Mouse (Mus musculus) E14TG2a.4 (cell line): ENCODE measurements around the gene Sh3glb1.

Experiments
- CTCF ChIP-seq: conservative IDR thresholded peaks from 2 replicates; pipeline ENCODE4 v1.5.1; 2014; ENCODE audit warnings: low read length
- NANOG ChIP-seq: IDR thresholded peaks from 2 replicates; pipeline ENCODE4 v1.6.1; 2014; ENCODE audit warnings: borderline replicate concordance, low read length, mixed read lengths
- POU5F1 ChIP-seq: IDR thresholded peaks from 2 replicates; pipeline ENCODE4 v1.6.1; 2014; ENCODE audit warnings: low read length, borderline replicate concordance

- TF ChIP-seq CTCF = no peak
- TF ChIP-seq POU5F1 = no peak
- no peak for TF ChIP-seq NANOG
Measured at GRCm38 (mm10) chr3:144687618-144688017, 32.5 kb downstream of the Sh3glb1 start.
